Mouse (Mus musculus) urinary bladder, postnatal 36 days (tissue): ENCODE data around the gene Tmem258.

Source experiments
- DNase-seq, 2 experiments: peaks; one replicate each; pipeline ENCODE4 v3.0.0; 2022; ENCODE audit warnings: low spot score in 2 of 2, mixed read lengths in 1 of 2

Tmem258 gene

GRCm38 (mm10) chr19:10222656-10223055, 18.8 kb downstream of the Tmem258 start:
- DNase-seq = no peak

DNA sequence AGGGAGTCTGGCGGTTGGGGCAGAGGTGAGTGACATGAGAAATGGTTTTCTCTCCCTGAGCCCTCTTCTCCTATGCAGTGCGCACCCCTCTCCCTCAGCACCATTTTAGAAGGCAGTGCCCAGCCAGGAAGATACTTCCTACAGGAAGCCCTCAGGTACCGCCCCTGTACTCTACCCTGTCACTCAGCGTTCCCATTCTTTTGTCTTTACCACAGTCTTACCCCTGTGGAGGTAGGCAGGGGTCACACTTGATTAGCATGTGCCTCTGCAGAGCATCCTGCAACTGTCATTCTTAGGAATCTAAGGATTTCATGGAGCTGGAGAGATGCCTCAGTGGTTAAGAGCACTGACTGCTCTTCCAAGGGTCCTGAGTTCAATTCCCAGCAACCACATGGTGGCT, 19.7 kb downstream of the Tmem258 start:
- DNase-seq = no peak

- DNase-seq = no peak
Observed at GRCm38 (mm10) chr19:10224637-10225453, 21.0 kb downstream of the Tmem258 start.

DNA sequence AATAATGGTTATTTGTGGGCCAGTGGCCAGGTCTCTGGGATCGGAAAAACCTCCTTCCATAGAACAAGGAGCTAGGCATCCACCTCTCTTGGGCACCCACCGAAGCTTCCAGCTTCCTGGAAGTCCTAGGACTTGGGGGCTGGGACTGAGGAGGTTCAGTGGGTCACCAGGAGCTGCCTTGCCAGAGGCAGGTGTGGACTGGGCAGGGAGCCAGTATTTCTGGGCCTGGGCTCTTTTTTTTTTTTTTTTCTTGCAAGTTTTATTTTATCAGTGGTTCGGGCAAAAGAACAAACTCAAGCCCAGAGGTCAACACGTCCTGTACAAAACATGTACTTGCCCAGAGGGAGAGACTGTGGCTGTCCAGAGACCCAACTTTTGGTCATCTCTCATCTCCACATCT, 22.0 kb downstream of the Tmem258 start:
- DNase-seq = no peak

GRCm38 (mm10) chr19:10231016-10231415, 27.2 kb downstream of the Tmem258 start:
- DNase-seq = no peak

DNA sequence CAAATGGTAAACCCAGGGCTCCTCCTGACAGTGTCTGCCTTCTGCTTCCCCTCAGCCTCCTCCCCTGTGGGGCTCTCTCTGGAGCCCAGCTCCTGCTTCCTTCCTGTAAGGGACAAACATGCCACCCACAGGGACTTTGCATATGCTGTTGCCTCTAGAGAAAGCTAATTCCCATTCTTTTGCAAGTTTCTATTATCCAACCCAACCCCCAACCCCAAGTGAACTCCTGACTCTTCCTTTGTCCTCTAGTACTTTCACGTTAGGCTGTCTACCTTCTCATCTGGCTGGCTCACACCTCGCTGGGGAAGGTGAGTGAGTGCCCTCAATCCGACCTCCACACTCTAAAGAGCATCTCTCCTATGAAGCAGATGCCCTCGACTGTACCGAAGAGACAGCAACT, 28.1 kb downstream of the Tmem258 start:
- no peak for DNase-seq

- no peak for DNase-seq
Observed at GRCm38 (mm10) chr19:10232327-10233017, 28.7 kb downstream of the Tmem258 start.

- DNase-seq = no peak
Observed at GRCm38 (mm10) chr19:10235784-10236565, 32.2 kb downstream of the Tmem258 start.

DNA sequence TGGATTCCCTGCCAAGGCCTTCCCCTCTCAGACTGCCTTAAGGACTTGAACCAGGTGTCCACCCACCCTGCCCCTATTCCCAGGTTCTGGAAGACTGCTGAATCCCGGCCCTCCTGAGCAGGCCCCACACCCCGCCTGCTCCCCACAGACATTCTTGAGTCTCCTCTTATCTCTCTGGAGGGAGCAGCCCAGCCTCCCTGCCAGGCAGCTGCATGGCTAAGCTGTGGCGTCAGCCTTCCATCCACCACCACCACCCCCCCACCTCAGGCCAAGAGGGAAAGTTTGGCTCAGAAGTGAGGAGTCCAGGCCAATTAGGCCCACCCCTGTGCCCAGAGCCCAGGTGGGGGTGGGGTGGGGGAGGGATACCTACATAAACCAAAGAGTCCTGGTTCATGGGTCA, 34.7 kb downstream of the Tmem258 start:
- peak in 1 of 2 experiments; percentile 35 for DNase-seq

DNA sequence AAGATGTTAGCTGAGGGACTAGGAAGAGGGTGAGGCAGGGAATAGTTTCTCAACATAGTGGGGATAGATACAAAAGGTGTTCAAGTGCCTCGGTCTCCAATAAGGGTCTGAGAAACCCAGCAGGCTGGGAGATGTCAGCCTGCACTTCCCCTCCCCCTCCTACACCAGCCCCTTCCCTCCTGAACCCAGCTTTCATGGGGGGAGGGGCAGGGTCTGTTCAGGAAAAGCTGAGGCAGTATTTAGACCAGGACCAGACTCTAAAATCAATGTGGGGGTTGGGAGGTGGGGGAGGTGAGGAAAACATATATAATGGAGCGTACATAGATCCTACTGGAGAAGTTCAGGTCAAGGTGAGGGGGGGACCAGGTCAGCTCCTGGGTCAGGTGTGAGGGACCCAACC, 35.6 kb downstream of the Tmem258 start:
- no peak for DNase-seq

DNA sequence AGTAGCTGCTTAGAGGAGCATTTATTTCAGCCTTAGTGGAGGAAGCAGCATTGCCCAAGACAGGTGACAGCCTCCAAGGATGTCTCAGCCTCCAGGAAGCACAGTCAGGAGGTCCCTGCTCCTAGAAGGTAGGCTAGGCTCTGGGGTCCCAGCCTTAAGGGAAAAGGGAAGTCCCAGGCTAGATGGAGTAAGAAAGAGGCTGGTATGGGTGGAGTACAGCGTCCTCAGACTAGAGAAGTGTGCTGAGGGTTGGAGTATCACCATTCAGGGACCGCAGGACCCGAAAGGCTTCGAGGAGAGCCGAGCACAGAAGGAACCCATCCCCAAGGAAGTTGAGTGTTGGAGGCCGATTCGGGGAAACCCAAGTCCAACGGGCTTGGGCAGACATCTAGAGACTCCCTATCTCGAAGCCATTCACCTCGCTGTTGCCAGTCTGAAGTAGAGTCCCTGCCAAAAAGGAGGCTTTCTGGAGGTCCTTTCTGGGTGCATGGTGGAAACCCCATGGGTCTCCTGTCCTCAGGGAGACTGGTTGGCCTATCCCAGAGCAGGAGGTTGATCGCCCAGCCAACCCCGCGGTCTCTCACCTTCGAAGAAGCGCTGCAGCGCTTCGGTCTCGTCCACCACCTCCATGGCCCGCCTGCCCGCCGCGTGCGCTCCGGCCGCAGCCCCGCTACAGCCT, 36.3 kb downstream of the Tmem258 start:
- DNase-seq = no peak

DNA sequence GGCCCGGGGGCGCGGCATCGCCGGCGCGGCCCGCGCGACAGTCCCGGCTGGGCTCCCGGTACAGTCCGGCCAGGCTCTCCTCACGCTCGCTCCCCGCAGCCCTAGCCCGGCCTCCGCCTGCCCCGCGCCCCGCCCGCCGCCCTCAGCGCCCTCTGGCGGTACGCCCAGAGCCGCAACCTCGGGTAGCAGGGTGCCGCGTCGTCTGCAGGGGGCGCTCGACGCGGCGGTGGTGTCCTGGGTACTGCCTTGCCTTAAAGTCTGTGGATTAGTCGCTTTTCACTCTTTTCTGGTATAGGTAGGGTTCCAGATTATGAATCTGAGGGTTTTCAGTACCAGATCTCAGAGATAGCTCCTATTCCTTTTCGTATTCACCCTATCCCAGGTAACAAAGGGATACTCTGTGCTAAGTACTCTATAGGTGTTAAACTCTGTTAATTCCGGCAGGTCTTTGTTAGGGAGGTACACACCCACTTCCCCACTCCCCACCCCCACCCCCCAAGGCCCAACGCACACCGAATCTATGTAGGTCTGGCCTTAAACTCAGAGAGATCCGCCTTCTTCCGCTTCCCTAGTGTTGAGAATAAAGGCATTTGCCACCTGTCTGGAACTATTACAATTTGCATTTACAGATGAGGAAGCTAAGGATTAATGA, 37.0 kb downstream of the Tmem258 start, which contains the start of gene Myrf:
Myrf (minus strand) TSS at position 95 of the 652 bp plus-strand sequence.
- DNase-seq = peak; percentile 65 to 75

- DNase-seq = no peak
Observed at GRCm38 (mm10) chr19:10242916-10243315, 39.1 kb downstream of the Tmem258 start.

DNA sequence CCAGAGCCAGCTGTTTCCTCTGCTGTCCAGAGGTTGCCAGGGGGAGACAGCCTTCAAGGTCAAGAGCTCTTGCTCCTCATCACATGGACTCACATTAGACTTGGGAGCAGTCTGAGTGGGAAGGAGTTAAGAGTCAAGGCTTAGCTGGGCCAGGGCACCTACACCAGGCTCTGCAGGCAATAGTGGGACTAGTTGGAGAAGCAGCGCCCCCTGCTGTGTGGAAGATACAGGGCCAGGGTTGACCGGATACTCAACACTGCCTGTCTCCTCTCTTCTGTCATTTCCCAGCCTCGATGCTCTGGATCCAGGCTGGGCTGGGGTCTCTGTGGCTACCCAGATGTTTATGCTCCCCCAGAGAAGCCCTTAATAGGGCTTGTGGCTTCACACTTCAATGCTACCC, 40.4 kb downstream of the Tmem258 start:
- no peak for DNase-seq

GRCm38 (mm10) chr19:10247165-10247564, 43.4 kb downstream of the Tmem258 start:
- no peak for DNase-seq

DNA sequence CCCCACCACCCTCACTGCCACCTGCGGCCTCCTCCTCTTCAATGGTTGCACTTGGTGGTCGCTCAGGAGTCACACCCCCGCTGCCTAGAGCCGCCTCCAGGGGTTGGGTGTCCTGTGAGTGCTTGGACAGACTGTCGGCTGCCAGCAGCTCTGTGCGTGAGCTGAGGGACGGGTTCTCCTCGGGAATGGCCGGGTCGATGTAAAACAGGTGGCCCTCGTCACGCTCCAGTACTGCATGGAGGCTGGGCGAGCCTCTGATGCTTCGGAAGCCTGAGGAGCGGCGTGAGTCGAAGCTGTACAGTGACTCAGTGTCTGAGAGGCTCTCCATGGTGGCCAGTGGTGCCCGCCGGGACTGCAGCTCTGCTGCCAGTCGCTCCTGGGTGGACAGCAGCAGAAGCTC, 44.3 kb downstream of the Tmem258 start:
- no peak for DNase-seq
